Mouse (Mus musculus): ENCODE measurements around the gene Yrdc. TPM values are rescaled to one million over a fixed set of nuclear protein-coding genes. Genes with fewer than 3 reads are reported as not detected.

Yrdc gene
- polyA plus RNA-seq, 1 experiment from 2014 or later: 27.5 TPM

DNA sequence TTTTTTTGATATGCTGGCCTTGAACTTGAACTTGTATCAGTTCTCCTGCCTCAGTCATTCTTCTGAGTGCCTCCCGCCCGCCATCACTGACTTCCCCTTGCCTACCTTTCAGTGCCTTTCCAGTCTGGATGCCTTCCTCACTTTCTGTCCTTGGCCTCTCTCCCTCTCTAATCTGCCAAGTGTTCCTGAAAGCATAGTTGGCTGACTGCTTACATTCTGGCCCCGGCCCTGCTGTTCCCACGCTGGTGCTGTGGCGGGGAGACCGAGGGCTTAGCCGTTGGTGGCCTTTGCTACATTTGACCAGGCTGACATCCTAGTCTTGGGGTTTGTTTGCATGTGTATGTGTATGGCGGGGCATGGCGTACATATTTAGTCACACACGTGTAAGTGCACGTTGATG lies 34.6 kb upstream of the Yrdc start:
- Histone ChIP-seq H3K27me3 (ENCODE audit: control insufficient read depth, insufficient read depth, low read depth, low read length) (no peaks in the 10 kb centered on the region), H3K4me3 (ENCODE audit: low read length) (no peak overlapping the region), H3K36me3 (ENCODE audit: control insufficient read depth, insufficient read depth, low read length) (no peaks in the 10 kb centered on the region; the same call in 1 of the 2 replicates), H3K9ac (ENCODE audit: low read length) (no peak overlapping the region), H3K27ac (ENCODE audit: low read length) (no peak overlapping the region), H3K4me1 (replicated peaks; ENCODE audit: control insufficient read depth, insufficient read depth, low read length) (peaks cover 3% of the 10 kb centered on the region), H3K9me3 (ENCODE audit: control insufficient read depth, low read length) (no peaks in the 10 kb centered on the region), H3K4me2 (ENCODE audit: low read depth, low read length) (no peak overlapping the region)
- 84% methylated on average over 11 of the region's 11 CpGs for WGBS
- no peak for ATAC-seq (ENCODE audit: low read depth)

DNA sequence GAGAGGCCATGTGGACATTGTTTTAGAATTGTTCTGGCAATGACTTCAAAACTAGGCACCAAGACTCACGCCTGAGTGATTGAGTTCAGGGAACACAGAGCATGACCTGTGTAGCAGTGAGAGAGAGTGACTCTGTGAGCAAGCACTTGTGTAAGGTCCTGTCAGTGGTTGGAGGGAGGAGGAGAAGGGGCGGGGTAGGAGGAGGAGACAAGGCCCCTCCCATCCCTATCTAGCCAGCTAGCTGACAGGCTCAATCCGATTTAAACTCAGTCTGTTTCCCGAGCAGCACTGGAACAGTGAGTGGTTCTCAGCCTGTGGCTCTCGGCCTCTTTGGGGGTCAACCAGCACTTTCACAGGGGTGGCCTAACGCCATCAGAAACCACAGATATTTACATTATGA lies 32.7 kb upstream of the Yrdc start:
- 21% methylated on average over 6 of the region's 6 CpGs for WGBS
- no peaks in the 10 kb centered on the region for H3K9me3 ChIP-seq (ENCODE audit: control insufficient read depth, low read length)
- no peak overlapping the region for H3K9ac ChIP-seq (ENCODE audit: low read length)
- H3K4me3 ChIP-seq (ENCODE audit: low read length): no peak overlapping the region
- no peaks in the 10 kb centered on the region for H3K27me3 ChIP-seq (ENCODE audit: control insufficient read depth, insufficient read depth, low read depth, low read length)
- peak; percentile 91 for ATAC-seq (ENCODE audit: low read depth)
- peaks cover 3% of the 10 kb centered on the region for H3K4me1 ChIP-seq (replicated peaks; ENCODE audit: control insufficient read depth, insufficient read depth, low read length)
- H3K27ac ChIP-seq (ENCODE audit: low read length): no peak overlapping the region
- H3K36me3 ChIP-seq (ENCODE audit: control insufficient read depth, insufficient read depth, low read length): peaks cover 2% of the 10 kb centered on the region; the same call in 1 of the 2 replicates
- H3K4me2 ChIP-seq (ENCODE audit: low read depth, low read length): no peak overlapping the region

DNA sequence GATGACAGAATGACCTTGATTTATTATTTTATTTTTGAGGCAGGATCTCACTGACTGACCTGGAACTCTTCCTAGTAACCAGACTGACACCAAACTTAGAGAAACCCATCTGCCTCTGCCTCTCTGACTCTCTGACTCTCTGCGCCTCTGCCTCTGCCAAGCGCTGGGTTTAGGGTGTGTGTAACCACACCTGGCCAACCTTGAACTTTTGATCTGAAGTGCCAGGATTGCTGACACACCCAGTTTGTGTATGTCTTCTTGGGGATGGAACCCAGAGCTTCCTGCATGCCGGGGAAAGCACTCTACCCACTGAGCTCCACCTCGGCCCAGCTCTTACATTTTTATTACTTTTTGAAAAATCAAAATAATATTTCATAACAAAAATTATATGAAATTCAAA lies 31.6 kb upstream of the Yrdc start:
- 91% methylated on average over 4 of the region's 4 CpGs for WGBS
- no peak overlapping the region for H3K9ac ChIP-seq (ENCODE audit: low read length)

DNA sequence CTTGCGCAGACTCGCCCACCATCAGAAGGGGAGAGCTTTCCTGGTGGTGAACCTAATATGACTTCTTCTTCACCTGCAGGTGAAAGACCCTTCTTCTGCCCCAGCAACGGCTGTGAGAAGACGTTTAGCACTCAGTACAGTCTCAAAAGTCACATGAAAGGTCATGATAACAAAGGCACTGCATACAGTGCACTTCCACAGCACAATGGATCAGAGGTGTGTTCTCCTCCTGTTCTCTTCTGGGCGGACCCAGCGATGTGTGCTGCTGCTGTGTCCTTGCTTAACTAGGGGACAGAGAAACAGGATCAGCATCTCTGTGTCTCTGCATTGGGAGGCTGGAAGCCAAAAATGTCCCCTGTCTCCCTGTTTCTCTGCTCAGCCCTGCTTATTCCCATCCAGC lies 25.5 kb upstream of the Yrdc start:
- H3K4me2 ChIP-seq (ENCODE audit: low read depth, low read length): no peak overlapping the region
- H3K9me3 ChIP-seq (ENCODE audit: control insufficient read depth, low read length): no peaks in the 10 kb centered on the region
- no peak overlapping the region for H3K9ac ChIP-seq (ENCODE audit: low read length)
- no peak overlapping the region for H3K4me3 ChIP-seq (ENCODE audit: low read length)
- no peaks in the 10 kb centered on the region for H3K4me1 ChIP-seq (replicated peaks; ENCODE audit: control insufficient read depth, insufficient read depth, low read length)
- peaks cover 7% of the 10 kb centered on the region; the same call in 1 of the 2 replicates for H3K36me3 ChIP-seq (ENCODE audit: control insufficient read depth, insufficient read depth, low read length)
- 92% methylated on average over 6 of the region's 6 CpGs for WGBS
- ATAC-seq (ENCODE audit: low read depth): no peak
- no peaks in the 10 kb centered on the region for H3K27me3 ChIP-seq (ENCODE audit: control insufficient read depth, insufficient read depth, low read depth, low read length)
- H3K27ac ChIP-seq (ENCODE audit: low read length): no peak overlapping the region

More for the DNA sequence above, 31.6 kb upstream of the Yrdc start:
- H3K27me3 ChIP-seq (ENCODE audit: control insufficient read depth, insufficient read depth, low read depth, low read length): no peaks in the 10 kb centered on the region
- no peak overlapping the region for H3K27ac ChIP-seq (ENCODE audit: low read length)
- no peaks in the 10 kb centered on the region for H3K9me3 ChIP-seq (ENCODE audit: control insufficient read depth, low read length)
- H3K36me3 ChIP-seq (ENCODE audit: control insufficient read depth, insufficient read depth, low read length): peaks cover 7% of the 10 kb centered on the region; the same call in 1 of the 2 replicates
- H3K4me3 ChIP-seq (ENCODE audit: low read length): no peak overlapping the region
- ATAC-seq (ENCODE audit: low read depth): no peak
- H3K4me1 ChIP-seq (replicated peaks; ENCODE audit: control insufficient read depth, insufficient read depth, low read length): peaks cover 3% of the 10 kb centered on the region
- no peak overlapping the region for H3K4me2 ChIP-seq (ENCODE audit: low read depth, low read length)

DNA sequence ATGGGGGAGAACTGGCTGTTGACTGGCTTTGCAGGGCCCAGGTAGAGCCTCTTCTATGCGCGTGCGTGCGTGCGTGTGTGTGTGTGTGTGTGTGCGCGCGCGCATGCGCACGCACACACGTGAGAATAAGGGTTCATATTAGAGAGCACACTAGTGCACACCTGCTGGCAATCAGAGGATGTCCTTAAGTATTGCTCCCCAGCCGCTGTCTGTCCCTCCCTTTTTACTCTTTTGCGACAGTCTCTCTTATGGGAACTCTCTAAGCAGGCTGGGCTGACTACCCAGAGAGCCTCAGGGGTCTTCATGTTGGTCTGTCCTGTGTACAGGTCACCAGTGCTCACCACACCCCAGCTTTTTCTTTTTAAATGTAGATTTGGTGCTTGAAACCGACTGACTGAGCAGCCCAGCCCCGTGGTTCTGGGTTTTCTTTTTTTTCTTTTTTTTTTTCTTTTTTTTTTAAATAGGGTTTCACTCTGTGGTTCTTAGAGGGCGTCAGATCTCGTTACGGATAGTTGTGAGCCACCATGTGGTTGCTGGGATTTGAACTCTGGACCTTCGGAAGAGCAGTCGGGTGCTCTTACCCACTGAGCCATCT lies 25.0 kb upstream of the Yrdc start:
- H3K4me3 ChIP-seq (ENCODE audit: low read length): no peak overlapping the region
- WGBS: 96% methylated on average over 21 of the region's 21 CpGs
- no peaks in the 10 kb centered on the region for H3K4me1 ChIP-seq (replicated peaks; ENCODE audit: control insufficient read depth, insufficient read depth, low read length)
- no peak for ATAC-seq (ENCODE audit: low read depth)
- no peak overlapping the region for H3K9ac ChIP-seq (ENCODE audit: low read length)
- H3K4me2 ChIP-seq (ENCODE audit: low read depth, low read length): no peak overlapping the region
- no peaks in the 10 kb centered on the region for H3K27me3 ChIP-seq (ENCODE audit: control insufficient read depth, insufficient read depth, low read depth, low read length)
- no peaks in the 10 kb centered on the region for H3K9me3 ChIP-seq (ENCODE audit: control insufficient read depth, low read length)
- H3K36me3 ChIP-seq (ENCODE audit: control insufficient read depth, insufficient read depth, low read length): peaks cover 7% of the 10 kb centered on the region; the same call in 1 of the 2 replicates
- H3K27ac ChIP-seq (ENCODE audit: low read length): no peak overlapping the region

DNA sequence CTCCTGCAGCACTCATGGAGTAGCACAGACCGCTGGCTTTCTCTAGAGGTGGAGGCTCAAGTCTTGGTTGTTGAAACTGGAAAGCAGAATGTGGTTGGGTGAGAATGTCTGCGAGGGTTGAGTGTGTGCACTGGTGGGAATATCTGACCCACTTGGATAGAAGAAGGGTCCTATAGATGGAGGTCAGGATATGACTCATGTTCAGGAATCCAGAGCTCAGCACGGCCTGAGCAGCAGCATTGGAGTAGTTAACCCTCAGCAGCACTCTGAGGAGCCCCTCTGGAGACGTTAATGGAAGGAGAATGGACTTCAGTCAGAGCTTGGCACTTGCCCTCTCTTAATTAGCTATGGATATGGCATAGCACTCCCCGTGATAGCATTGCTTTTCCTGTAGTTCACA lies 20.8 kb upstream of the Yrdc start:
- H3K27me3 ChIP-seq (ENCODE audit: control insufficient read depth, insufficient read depth, low read depth, low read length): no peaks in the 10 kb centered on the region
- H3K9me3 ChIP-seq (ENCODE audit: control insufficient read depth, low read length): no peaks in the 10 kb centered on the region
- H3K4me1 ChIP-seq (replicated peaks; ENCODE audit: control insufficient read depth, insufficient read depth, low read length): no peaks in the 10 kb centered on the region
- WGBS: 50% methylated on average over 5 of the region's 5 CpGs
- H3K27ac ChIP-seq (ENCODE audit: low read length): no peak overlapping the region
- H3K9ac ChIP-seq (ENCODE audit: low read length): no peak overlapping the region
- H3K4me3 ChIP-seq (ENCODE audit: low read length): no peak overlapping the region
- H3K4me2 ChIP-seq (ENCODE audit: low read depth, low read length): no peak overlapping the region
- H3K36me3 ChIP-seq (ENCODE audit: control insufficient read depth, insufficient read depth, low read length): peaks cover 8% of the 10 kb centered on the region; the same call in 1 of the 2 replicates
- no peak for ATAC-seq (ENCODE audit: low read depth)

DNA sequence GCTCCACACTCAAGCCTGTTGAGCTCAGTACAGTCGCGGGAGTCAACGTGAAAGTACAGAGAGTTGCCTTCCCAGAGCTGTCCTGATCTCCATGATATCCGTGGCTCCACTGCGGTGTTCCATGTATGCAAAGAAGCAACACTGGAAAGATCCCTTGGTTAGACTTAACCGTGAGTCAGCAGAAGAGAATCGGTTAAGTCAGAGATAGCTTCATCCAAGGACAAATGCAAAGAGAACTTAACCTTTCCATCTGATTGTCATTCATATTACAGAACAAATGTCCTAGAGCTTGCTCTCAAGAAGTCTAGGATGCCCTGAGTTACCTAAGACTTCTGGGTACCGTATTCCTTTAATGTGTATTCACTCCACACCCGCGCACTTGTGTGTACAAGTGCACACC lies 17.7 kb upstream of the Yrdc start:
- H3K27me3 ChIP-seq (ENCODE audit: control insufficient read depth, insufficient read depth, low read depth, low read length): no peaks in the 10 kb centered on the region
- no peak overlapping the region for H3K27ac ChIP-seq (ENCODE audit: low read length)
- no peak overlapping the region for H3K4me2 ChIP-seq (ENCODE audit: low read depth, low read length)
- no peaks in the 10 kb centered on the region for H3K4me1 ChIP-seq (replicated peaks; ENCODE audit: control insufficient read depth, insufficient read depth, low read length)
- H3K36me3 ChIP-seq (ENCODE audit: control insufficient read depth, insufficient read depth, low read length): peaks cover 15% of the 10 kb centered on the region
- H3K9ac ChIP-seq (ENCODE audit: low read length): no peak overlapping the region
- H3K4me3 ChIP-seq (ENCODE audit: low read length): no peak overlapping the region
- no peak for ATAC-seq (ENCODE audit: low read depth)
- H3K9me3 ChIP-seq (ENCODE audit: control insufficient read depth, low read length): no peaks in the 10 kb centered on the region
- WGBS: 94% methylated on average over 10 of the region's 10 CpGs

DNA sequence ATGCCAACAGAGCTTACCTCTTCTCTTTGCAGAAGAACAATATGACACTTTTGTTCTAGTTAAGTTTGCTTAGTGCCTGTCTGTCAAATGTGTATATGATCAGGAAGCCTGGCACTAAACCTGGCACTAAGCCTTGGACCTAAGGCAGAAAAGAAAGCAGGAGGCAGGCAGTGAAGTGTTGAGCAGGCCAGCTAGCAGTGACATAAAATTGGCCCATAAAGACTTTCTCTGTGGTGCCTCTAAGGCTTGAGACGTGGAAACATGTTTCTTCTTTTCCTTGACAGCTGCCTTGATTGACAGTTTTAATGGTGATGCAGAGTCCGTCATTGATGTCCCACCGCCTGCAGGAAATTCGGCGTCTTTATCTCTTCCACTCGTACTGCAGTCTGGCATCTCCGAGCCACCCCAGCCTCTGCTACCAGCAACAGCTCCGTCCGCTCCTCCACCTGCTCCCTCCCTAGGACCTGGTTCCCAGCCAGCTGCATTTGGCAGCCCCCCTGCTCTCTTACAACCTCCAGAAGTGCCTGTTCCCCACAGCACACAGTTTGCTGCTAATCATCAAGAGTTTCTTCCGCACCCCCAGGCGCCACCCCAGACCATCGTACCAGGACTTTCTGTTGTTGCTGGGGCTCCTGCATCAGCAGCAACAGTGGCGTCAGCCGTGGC lies 12.3 kb upstream of the Yrdc start:
- H3K36me3 ChIP-seq (ENCODE audit: control insufficient read depth, insufficient read depth, low read length): peaks cover 21% of the 10 kb centered on the region
- H3K9me3 ChIP-seq (ENCODE audit: control insufficient read depth, low read length): peaks cover 4% of the 10 kb centered on the region
- no peaks in the 10 kb centered on the region for H3K4me1 ChIP-seq (replicated peaks; ENCODE audit: control insufficient read depth, insufficient read depth, low read length)
- H3K4me3 ChIP-seq (ENCODE audit: low read length): no peak overlapping the region
- WGBS: 80% methylated on average over 14 of the region's 14 CpGs
- no peaks in the 10 kb centered on the region for H3K27me3 ChIP-seq (ENCODE audit: control insufficient read depth, insufficient read depth, low read depth, low read length)
- no peak overlapping the region for H3K27ac ChIP-seq (ENCODE audit: low read length)
- H3K9ac ChIP-seq (ENCODE audit: low read length): no peak overlapping the region
- no peak for ATAC-seq (ENCODE audit: low read depth)
- no peak overlapping the region for H3K4me2 ChIP-seq (ENCODE audit: low read depth, low read length)

DNA sequence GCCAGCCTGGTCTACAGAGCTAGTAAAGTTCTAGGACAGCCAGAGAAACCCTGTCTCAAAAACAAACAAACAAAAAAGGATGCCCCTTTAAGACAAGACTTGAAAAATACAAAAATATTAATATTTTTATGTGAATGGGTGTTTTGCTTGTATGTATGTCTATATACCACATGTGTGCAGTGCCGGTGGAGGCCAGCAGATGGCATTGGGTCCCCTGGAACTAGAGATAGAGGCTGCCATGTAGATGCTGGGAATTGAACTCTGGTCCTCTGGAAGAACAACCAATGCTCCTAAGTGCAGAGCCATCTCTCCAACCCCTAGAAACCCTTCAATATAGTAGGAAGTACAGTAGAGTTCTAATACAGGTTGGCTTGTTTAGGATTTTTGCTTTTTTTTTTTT lies 9.5 kb upstream of the Yrdc start:
- no peaks in the 10 kb centered on the region for H3K27me3 ChIP-seq (ENCODE audit: control insufficient read depth, insufficient read depth, low read depth, low read length)
- H3K36me3 ChIP-seq (ENCODE audit: control insufficient read depth, insufficient read depth, low read length): peaks cover 21% of the 10 kb centered on the region
- H3K4me2 ChIP-seq (ENCODE audit: low read depth, low read length): no peak overlapping the region
- no peak overlapping the region for H3K27ac ChIP-seq (ENCODE audit: low read length)
- no peak overlapping the region for H3K4me3 ChIP-seq (ENCODE audit: low read length)
- H3K9ac ChIP-seq (ENCODE audit: low read length): no peak overlapping the region
- no peaks in the 10 kb centered on the region for H3K4me1 ChIP-seq (replicated peaks; ENCODE audit: control insufficient read depth, insufficient read depth, low read length)
- peaks cover 4% of the 10 kb centered on the region for H3K9me3 ChIP-seq (ENCODE audit: control insufficient read depth, low read length)
- no peak for ATAC-seq (ENCODE audit: low read depth)
- 97% methylated on average over 1 of the region's 1 CpGs for WGBS

Measured in lung, embryonic 16.5 days (tissue).